Mouse (Mus musculus) myocyte (in vitro differentiated cells): ENCODE data around the gene Arhgap10.

Experiments used
- MYOG ChIP-seq, 3 experiments: IDR thresholded peaks; one replicate each; pipeline ENCODE4 v1.6.1; 2011; ENCODE audit warnings: control low read depth in 2 of 3, low read depth in 2 of 3, mild to moderate bottlenecking in 2 of 3; ENCODE audit not compliant: insufficient read length in 2 of 3, control insufficient read depth in 1 of 3, insufficient read depth in 1 of 3
- POLR2A ChIP-seq: IDR thresholded peaks from one replicate; pipeline ENCODE4 v1.6.1; 2011; ENCODE audit warnings: low read depth, mild to moderate bottlenecking, control low read depth, moderate library complexity; ENCODE audit not compliant: insufficient read length

DNA sequence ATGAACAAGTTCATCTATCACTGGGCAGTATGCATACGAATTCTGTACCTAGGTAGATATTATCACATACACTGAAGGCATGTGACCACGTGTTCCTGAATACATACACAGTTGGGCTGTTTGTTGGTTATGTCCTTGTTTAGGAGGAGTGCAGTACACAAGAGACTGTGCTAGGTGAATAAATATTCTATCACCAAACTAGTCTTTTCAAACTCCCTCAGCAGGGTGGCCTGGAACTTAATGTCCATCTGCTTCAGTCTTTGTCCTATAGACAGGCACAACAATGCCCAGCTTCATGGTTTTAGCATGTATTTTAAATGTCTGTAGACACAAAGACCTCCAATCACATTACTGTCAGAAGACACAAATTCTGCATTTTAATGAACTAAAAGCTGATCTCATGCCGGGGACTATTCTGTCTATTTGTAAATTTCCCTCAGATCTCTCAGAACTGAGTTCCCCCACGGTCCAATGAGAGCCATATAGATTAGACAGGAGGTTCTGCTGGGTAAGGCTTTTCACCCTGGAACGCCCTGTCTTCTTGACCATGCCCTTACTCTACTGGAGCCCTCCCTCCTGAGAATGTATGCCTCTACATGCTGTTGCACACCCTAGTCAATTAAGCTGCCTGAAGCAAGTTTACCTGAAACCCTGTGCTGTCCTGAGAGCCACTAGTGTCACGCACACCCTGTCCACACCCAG, 177.6 kb downstream of the Arhgap10 start:
- TF ChIP-seq POLR2A (no peak), MYOG (IDR thresholded peaks at IDR 0.05; ENCODE audit: control insufficient read depth in 1 of 3, insufficient read depth in 1 of 3, insufficient read length in 2 of 3, low read depth in 2 of 3) (no peak)
